Mouse (Mus musculus) midbrain, embryonic 16.5 days (tissue): Measurements from ENCODE around the gene Vmn1r236. TPM values are rescaled to one million over a fixed set of nuclear protein-coding genes. Genes with fewer than 3 reads are reported as not detected.

Experiments
- ATAC-seq: fragments of 200-750 bp; cut with Nextera tagmentation; 2 replicates; pipeline ENCODE4 v1.8.0; 2017; ENCODE audit warnings: moderate TSS enrichment
- H3K27ac ChIP-seq: fragments of 300-500 bp; sonication (generic); 2 replicates; pipeline ENCODE4 v1.5.1; 2014; ENCODE audit warnings: mild to moderate bottlenecking, low read length, mixed read lengths
- H3K27me3 ChIP-seq: fragments of 300-500 bp; sonication (generic); 2 replicates; pipeline ENCODE4 v1.6.1; 2014; ENCODE audit warnings: low read depth, low read length, mixed read lengths; ENCODE audit not compliant: control insufficient read depth, insufficient read depth
- H3K36me3 ChIP-seq: fragments of 300-500 bp; sonication (generic); 2 replicates; pipeline ENCODE4 v1.6.1; 2014; ENCODE audit warnings: mild to moderate bottlenecking, low read length, moderate library complexity, mixed read lengths; ENCODE audit not compliant: control insufficient read depth, insufficient read depth
- H3K4me1 ChIP-seq: fragments of 300-500 bp; sonication (generic); 2 replicates; pipeline ENCODE4 v1.6.1; 2014; ENCODE audit warnings: mild to moderate bottlenecking, low read length, mixed read lengths; ENCODE audit not compliant: control insufficient read depth, insufficient read depth
- H3K4me2 ChIP-seq: fragments of 300-500 bp; sonication (generic); 2 replicates; pipeline ENCODE4 v1.6.1; 2014; ENCODE audit warnings: mild to moderate bottlenecking, low read length, mixed read lengths
- H3K4me3 ChIP-seq: fragments of 300-500 bp; sonication (generic); 2 replicates; pipeline ENCODE4 v1.5.1; 2014; ENCODE audit warnings: low read depth, mild to moderate bottlenecking, low read length, moderate library complexity, mixed read lengths
- H3K9ac ChIP-seq: fragments of 300-500 bp; sonication (generic); 2 replicates; pipeline ENCODE4 v1.6.1; 2014; ENCODE audit warnings: low read depth, low read length, mixed read lengths
- H3K9me3 ChIP-seq: fragments of 300-500 bp; sonication (generic); replicated peaks from 2 replicates; pipeline ENCODE4 v1.6.1; 2014; ENCODE audit warnings: mild to moderate bottlenecking, low read length, mixed read lengths; ENCODE audit not compliant: control insufficient read depth, poor library complexity, severe bottlenecking
- WGBS: fragments of 180-500 bp; shearing (Covaris S2); extraction: QIAGEN DNeasy Blood & Tissue Kit; methylation state at CpG from one replicate; pipeline ENCODE4 v1.1.7; 2014; 5-methylcytosine and 5-hydroxymethylcytosine counted together
- microRNA-seq: library from miRNA; unstranded; fragments of <30 nt; microRNA quantifications from one replicate; pipeline ENCODE4, GENCODE M21; 2017
- polyA plus RNA-seq: library from polyadenylated mRNA; unstranded; fragments of >200 nt; fragmentation: Nextera tagmentation; extraction: Ambion mirVana; gene quantifications from 2 replicates; pipeline ENCODE4 v1.2.1, GENCODE M21; 2015

Gene Vmn1r236
- polyA plus RNA-seq, result not detected in 2 replicates

GRCm38 (mm10) chr17:21282642-21283041, at the start of gene Vmn1r236:
Gene Vmn1r236 (plus strand): TSS chr17:21282942.
- ATAC-seq, result no peak
- Histone ChIP-seq H3K36me3 (no peaks in the 10 kb centered on the region), H3K4me1 (no peaks in the 10 kb centered on the region), H3K9ac (no peak within 1 kb of the TSS), H3K27ac (no peak within 1 kb of the TSS), H3K9me3 (no peaks in the 10 kb centered on the region), H3K27me3 (no peaks in the 10 kb centered on the region), H3K4me3 (no peak within 1 kb of the TSS), H3K4me2 (no peak within 1 kb of the TSS)
- 84% methylated on average over 3 of the region's 3 CpGs for WGBS

- ATAC-seq, result no peak
- Histone ChIP-seq H3K27me3 (no peaks in the 10 kb centered on the region), H3K36me3 (no peaks in the 10 kb centered on the region), H3K9ac (no peak within 1 kb of the TSS), H3K4me1 (no peaks in the 10 kb centered on the region), H3K27ac (no peak within 1 kb of the TSS), H3K9me3 (no peaks in the 10 kb centered on the region; the same call in 1 of the 2 replicates), H3K4me2 (no peak within 1 kb of the TSS), H3K4me3 (no peak within 1 kb of the TSS)
These were observed 26.6 kb upstream of the Vmn1r236 start, which contains the start of gene Vmn1r235 for GRCm38 (mm10) chr17:21256111-21256510. Gene Vmn1r235 (plus strand): TSS chr17:21256411.

- Histone ChIP-seq H3K36me3 (no peaks in the 10 kb centered on the region), H3K4me2 (no peak overlapping the region), H3K9ac (no peak overlapping the region), H3K27me3 (no peaks in the 10 kb centered on the region), H3K4me3 (no peak overlapping the region), H3K27ac (no peak overlapping the region), H3K4me1 (no peaks in the 10 kb centered on the region), H3K9me3 (no peaks in the 10 kb centered on the region)
- WGBS, result 13% methylated on average over 4 of the region's 4 CpGs
- ATAC-seq, result 0 out of 2 replicates have a peak, but pooled peaks have one; percentile 32
These were observed 10.6 kb upstream of the Vmn1r236 start for GRCm38 (mm10) chr17:21272103-21272502.

GRCm38 (mm10) chr17:21284395-21284794, 1.7 kb downstream of the Vmn1r236 start:
- Histone ChIP-seq H3K4me2 (no peak overlapping the region), H3K27ac (no peak overlapping the region), H3K4me1 (no peaks in the 10 kb centered on the region), H3K9me3 (no peaks in the 10 kb centered on the region), H3K36me3 (no peaks in the 10 kb centered on the region), H3K9ac (no peak overlapping the region), H3K4me3 (no peak overlapping the region), H3K27me3 (no peaks in the 10 kb centered on the region)
- ATAC-seq, result no peak

- Histone ChIP-seq H3K36me3 (no peaks in the 10 kb centered on the region), H3K4me1 (no peaks in the 10 kb centered on the region), H3K27ac (no peak overlapping the region), H3K4me2 (no peak overlapping the region), H3K9ac (no peak overlapping the region), H3K27me3 (no peaks in the 10 kb centered on the region), H3K9me3 (no peaks in the 10 kb centered on the region), H3K4me3 (no peak overlapping the region)
- ATAC-seq, result no peak
These were observed 7.0 kb downstream of the Vmn1r236 start for GRCm38 (mm10) chr17:21289695-21290094.

- Histone ChIP-seq H3K9me3 (0 out of 2 replicates have a peak, but pooled peaks cover 4% of the 10 kb centered on the region), H3K4me2 (no peak within 1 kb of the TSS), H3K27ac (no peak within 1 kb of the TSS), H3K4me1 (no peaks in the 10 kb centered on the region), H3K27me3 (no peaks in the 10 kb centered on the region), H3K4me3 (no peak within 1 kb of the TSS), H3K36me3 (no peaks in the 10 kb centered on the region), H3K9ac (no peak within 1 kb of the TSS)
- no peak for ATAC-seq
These were observed 28.8 kb downstream of the Vmn1r236 start, which contains the start of gene Vmn1r237 for GRCm38 (mm10) chr17:21311565-21311964. Gene Vmn1r237 (plus strand): TSS chr17:21311865.

Small RNA genes within 50 kb of the gene (microRNA-seq; reads per million reads assigned to microRNA genes)
- not detected for gene Gm26384

Other genes starting within 250 kb of the Vmn1r236 start
- not detected in 2 replicates for gene Vmn1r234, start 56.9 kb upstream of the Vmn1r236 start, polyA plus RNA-seq
- not detected in 2 replicates for gene Vmn1r235, start 26.5 kb upstream of the Vmn1r236 start, polyA plus RNA-seq
- gene Vmn1r237, start 28.9 kb downstream of the Vmn1r236 start, polyA plus RNA-seq, result not detected in 2 replicates
- 5.8 and 6.1 TPM in 2 replicates for gene Zfp677, start 100.8 kb downstream of the Vmn1r236 start, polyA plus RNA-seq
- gene Zfp54, start 140.3 kb downstream of the Vmn1r236 start, polyA plus RNA-seq, result 6.3 and 7.8 TPM in 2 replicates
- gene Zfp51, start 167.4 kb downstream of the Vmn1r236 start, polyA plus RNA-seq, result 12.4 and 15.2 TPM in 2 replicates
- 10.9 and 12.0 TPM in 2 replicates for gene Zfp53, start 206.1 kb downstream of the Vmn1r236 start, polyA plus RNA-seq